24 mouse cellular contexts compared by ENCODE assay signal in the genomic region with DNA sequence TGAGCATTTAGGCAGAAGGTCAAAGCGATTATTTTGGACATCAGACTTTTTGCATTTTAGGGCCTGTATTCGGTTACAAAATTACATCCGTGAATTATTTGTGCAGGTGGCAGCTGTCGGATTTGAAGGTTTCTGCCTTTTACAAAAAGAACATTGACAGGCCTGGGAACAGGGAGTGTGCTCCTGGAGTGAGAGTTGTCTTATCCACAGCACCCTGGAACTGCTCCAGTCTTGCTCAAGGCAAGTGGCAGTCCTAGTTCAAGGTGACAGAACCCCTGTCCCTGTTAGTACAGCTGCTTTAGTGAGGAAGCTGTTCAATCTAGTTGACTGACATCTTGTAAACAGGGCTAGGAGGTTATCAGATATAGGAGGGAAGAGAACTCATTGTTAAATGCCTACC. TPM values are rescaled to one million over a fixed set of nuclear protein-coding genes. Genes with fewer than 3 reads are reported as not detected.
DNase-seq lines count a peak whose midpoint lies in the region; ATAC-seq and TF ChIP-seq lines count a peak whose summit lies in the region.
"Had no signal": no experiment of that assay in that cellular context is flagged by ENCODE, and none has a peak within 500 bp of the region (broad histone marks: within the 10 kb centered on the region; RNA-seq: fewer than 3 reads in every experiment).

No protein-coding gene starts in this region.

- intact Hi-C loops in heart, postnatal 25 days (cut with DNase I): no loop called here

- no peak overlapping the region for H3K9ac ChIP-seq in forebrain, embryonic 11.5 days (ENCODE audit: low read length)
- no peak overlapping the region for H3K9ac ChIP-seq in forebrain, embryonic 16.5 days (replicated peaks; ENCODE audit: low read depth, low read length)
- H3K9ac ChIP-seq: embryonic facial prominence, embryonic 12.5 days; limb, embryonic 13.5 days; midbrain, embryonic 15.5 days had no signal

- no peaks in the 10 kb centered on the region for H3K27me3 ChIP-seq in forebrain, embryonic 11.5 days (ENCODE audit: control insufficient read depth, insufficient read depth, low read length)
- H3K27me3 ChIP-seq in forebrain, embryonic 16.5 days (replicated peaks; ENCODE audit: control insufficient read depth, insufficient read depth, low read length): no peaks in the 10 kb centered on the region
- no peaks in the 10 kb centered on the region for H3K27me3 ChIP-seq in myocyte (ENCODE audit: control insufficient read depth, insufficient read depth, insufficient read length)
- H3K27me3 ChIP-seq: CH12.LX; embryonic facial prominence, embryonic 12.5 days; limb, embryonic 13.5 days; midbrain, embryonic 15.5 days had no signal

- H3ac ChIP-seq in myocyte (ENCODE audit: control insufficient read depth, insufficient read length): no peak overlapping the region

- TF ChIP-seq CTCF in layer of hippocampus, adult 2 months (conservative IDR thresholded peaks at IDR 0.05): no peak

- no peaks in the 10 kb centered on the region; the same call in 1 of the 2 replicates for H3K36me3 ChIP-seq in forebrain, embryonic 11.5 days (ENCODE audit: control insufficient read depth, insufficient read depth, low read length)
- H3K36me3 ChIP-seq in forebrain, embryonic 16.5 days (ENCODE audit: control insufficient read depth, insufficient read depth): no peaks in the 10 kb centered on the region
- H3K36me3 ChIP-seq in myocyte (ENCODE audit: control insufficient read depth, insufficient read depth): no peaks in the 10 kb centered on the region
- H3K36me3 ChIP-seq: midbrain, embryonic 15.5 days had no signal

- H3K4me2 ChIP-seq in forebrain, embryonic 11.5 days (ENCODE audit: low read depth, low read length, severe bottlenecking): no peak overlapping the region
- no peak overlapping the region for H3K4me2 ChIP-seq in forebrain, embryonic 16.5 days (ENCODE audit: low read length)
- H3K4me2 ChIP-seq in myocyte (ENCODE audit: low read depth): peak overlapping the region; percentile 35
- H3K4me2 ChIP-seq: embryonic facial prominence, embryonic 12.5 days; limb, embryonic 13.5 days; midbrain, embryonic 15.5 days had no signal

- H3K4me1 ChIP-seq in forebrain, embryonic 11.5 days (replicated peaks; ENCODE audit: control insufficient read depth, insufficient read depth, low read length): peaks cover 24% of the 10 kb centered on the region
- H3K4me1 ChIP-seq in forebrain, embryonic 16.5 days (replicated peaks; ENCODE audit: control insufficient read depth, insufficient read depth, low read length): peaks cover 41% of the 10 kb centered on the region

- peak; percentile 17 for DNase-seq in forebrain, embryonic 11.5 days (ENCODE audit: low spot score)
- DNase-seq in heart, adult 8-10 months (ENCODE audit: low spot score): peak; percentile 31
- no peak for DNase-seq in heart, postnatal 25 days (ENCODE audit: low spot score)
- no peak for DNase-seq in layer of hippocampus, adult 2 months (ENCODE audit: low spot score in 2 of 2)
- no peak for DNase-seq in layer of hippocampus, adult 8-10 months (ENCODE audit: low spot score in 2 of 2)
- DNase-seq: cerebellum, adult 11 months; cerebellum, postnatal 10 days; gastrocnemius, postnatal 25 days; kidney, adult 18-20 months; layer of hippocampus, postnatal 36 days; lung, postnatal 10 days; right cerebral cortex, postnatal 14 days; spleen, adult 18-20 months; thymus, adult 2 months had no signal

- TF ChIP-seq POLR2A in myocyte (IDR thresholded peaks at IDR 0.05; ENCODE audit: insufficient read length, low read depth): no peak

- H3K4me3 ChIP-seq in forebrain, embryonic 11.5 days (ENCODE audit: low read depth, low read length): no peak overlapping the region
- no peak overlapping the region for H3K4me3 ChIP-seq in forebrain, embryonic 16.5 days (replicated peaks; ENCODE audit: low read length)
- H3K4me3 ChIP-seq in layer of hippocampus, adult 2 months: no peak overlapping the region
- no peak overlapping the region for H3K4me3 ChIP-seq in myocyte
- H3K4me3 ChIP-seq: embryonic facial prominence, embryonic 12.5 days; erythroblast, embryonic 14.5 days; hindbrain, embryonic 10.5 days; limb, embryonic 13.5 days; midbrain, embryonic 15.5 days had no signal

- ATAC-seq in forebrain, embryonic 11.5 days (replicated peaks; ENCODE audit: low FRiP score): no peak
- ATAC-seq in forebrain, embryonic 16.5 days: no peak
- ATAC-seq: midbrain, embryonic 15.5 days had no signal

- 76% methylated on average over 4 of the region's 4 CpGs for WGBS in forebrain, embryonic 11.5 days
- WGBS in forebrain, embryonic 16.5 days: 38% methylated on average over 4 of the region's 4 CpGs

- H3K79me2 ChIP-seq in myocyte (ENCODE audit: control insufficient read depth, insufficient read depth): no peaks in the 10 kb centered on the region

- H3K9me3 ChIP-seq in forebrain, embryonic 11.5 days (ENCODE audit: control insufficient read depth, low read length): no peaks in the 10 kb centered on the region
- no peaks in the 10 kb centered on the region for H3K9me3 ChIP-seq in forebrain, embryonic 16.5 days (ENCODE audit: control insufficient read depth, low read length)
- H3K9me3 ChIP-seq: embryonic facial prominence, embryonic 12.5 days; hindbrain, embryonic 10.5 days; limb, embryonic 13.5 days; midbrain, embryonic 15.5 days had no signal

- no peak overlapping the region for H3K27ac ChIP-seq in forebrain, embryonic 11.5 days (ENCODE audit: low read depth, low read length)
- H3K27ac ChIP-seq in forebrain, embryonic 16.5 days (ENCODE audit: low read length): no peak overlapping the region
- H3K27ac ChIP-seq in layer of hippocampus, adult 2 months: peak overlapping the region; percentile 69
- H3K27ac ChIP-seq: embryonic facial prominence, embryonic 12.5 days; hindbrain, embryonic 10.5 days; limb, embryonic 13.5 days had no signal

TF ChIP-seq in myocyte, 11 proteins besides CTCF, POLR2A, EP300 and RAD21:
- TF ChIP-seq MYOD1 (IDR thresholded peaks at IDR 0.05; ENCODE audit: control insufficient read depth in 1 of 3, insufficient read length in 2 of 3, low read depth in 2 of 3) (peak in 1 of 3 experiments; percentile 14), MYOG (IDR thresholded peaks at IDR 0.05; ENCODE audit: control insufficient read depth in 1 of 3, insufficient read depth in 1 of 3, insufficient read length in 2 of 3, low read depth in 2 of 3) (no peak), TCF3 (IDR thresholded peaks at IDR 0.05; ENCODE audit: insufficient read length, low read depth) (no peak)

RNA-seq across cellular contexts. Expression of gene Plpp3, which starts 27.3 kb away (rescaled TPM):
- polyA plus RNA-seq in forebrain, embryonic 11.5 days (2014; fragmentation: Nextera tagmentation; extraction: Ambion mirVana): 69.9 and 71.6 TPM in 2 replicates
- polyA plus RNA-seq in forebrain, embryonic 16.5 days (2015; fragmentation: Nextera tagmentation; extraction: Ambion mirVana): 67.7 and 76.8 TPM in 2 replicates
- total RNA-seq in heart, adult 8-10 months (2022): 10 to 100 TPM; 51.8 to 58.4 (median 54.5) TPM
- 10 to 100 TPM; 71.9 to 74.8 TPM for total RNA-seq in heart, postnatal 25 days (2021)
- total RNA-seq in layer of hippocampus, adult 2 months (2021): 100 to 1,000 TPM; 197 to 198 TPM
- total RNA-seq in layer of hippocampus, adult 8-10 months (2022): 100 to 1,000 TPM; 212 to 254 (median 222) TPM
- polyA plus RNA-seq in myocyte (2012; fragmentation: generic; extraction: Trizol): 12.7 TPM
- total RNA-seq: megakaryocyte progenitor cell, adult 5-6 weeks; MEL had no signal

Comparison
In these comparisons a context has a peak if more than half of its experiments do, and no peak if none do; other contexts are left out.
1. DNase-seq: peak in forebrain, embryonic 11.5 days (single experiment) and heart, adult 8-10 months (single experiment); none in heart, postnatal 25 days (single experiment), layer of hippocampus, adult 2 months (0 of 2) and layer of hippocampus, adult 8-10 months (0 of 2).